Mouse (Mus musculus) 3T3-L1 (cell line): ENCODE measurements around the gene Cyp8b1.

Source experiments
- DNase-seq: peaks from one replicate; pipeline ENCODE4 v3.0.0-alpha.2; 2015; ENCODE audit warnings: low read depth, low spot score

Gene Cyp8b1

GRCm38 (mm10) chr9:121915056-121915455 is 1.0 kb downstream of the Cyp8b1 start:
- no peak for DNase-seq

DNA sequence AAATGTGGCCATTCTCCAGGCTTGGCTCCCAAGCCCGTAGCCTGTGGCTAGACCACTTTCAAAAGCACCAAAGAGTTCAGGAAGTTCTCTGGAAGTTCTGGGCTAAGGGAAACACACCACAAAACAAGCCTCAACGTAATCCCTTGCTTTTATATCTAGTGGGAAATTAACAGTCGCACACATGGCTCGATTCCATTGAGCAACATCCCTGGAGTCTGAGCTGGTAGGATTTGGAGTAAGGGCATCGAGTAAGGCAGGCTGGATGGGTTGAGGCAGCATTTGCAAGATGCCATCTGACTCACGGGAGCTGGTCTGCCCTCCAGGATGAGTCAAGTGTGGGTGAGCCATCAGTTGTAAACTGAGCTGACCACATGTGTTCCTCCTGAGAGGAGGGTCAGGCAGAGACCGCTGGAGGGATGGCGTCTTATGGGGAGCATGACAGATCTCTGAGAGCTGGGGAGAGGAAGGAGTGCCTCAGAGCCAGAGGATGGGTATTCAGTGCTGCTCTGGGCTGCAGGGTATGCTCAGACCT is 1.8 kb downstream of the Cyp8b1 start:
- DNase-seq = peak; percentile 90

GRCm38 (mm10) chr9:121912786-121913185 is 3.3 kb downstream of the Cyp8b1 start:
- DNase-seq = no peak

- no peak for DNase-seq
These were observed 4.9 kb downstream of the Cyp8b1 start for GRCm38 (mm10) chr9:121911196-121911595.

DNA sequence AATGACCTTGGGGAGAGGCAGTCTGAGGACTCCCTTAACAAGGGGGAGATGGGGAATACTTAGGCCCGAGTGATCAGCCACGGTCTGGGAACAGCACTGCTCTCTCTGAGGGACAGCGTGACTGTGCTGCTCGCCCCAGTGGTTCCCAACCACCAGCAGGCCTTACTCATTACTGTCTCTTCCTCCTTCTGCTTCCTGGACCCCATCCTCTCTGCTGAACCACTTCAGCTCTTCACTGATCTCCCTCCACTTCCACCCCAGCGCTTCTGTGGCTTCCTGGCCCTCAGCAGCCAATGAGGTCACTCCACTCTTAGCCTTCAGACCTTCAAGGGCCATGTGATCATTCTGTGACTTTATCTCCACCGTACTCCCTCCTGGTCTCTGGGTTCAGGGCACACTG is 6.5 kb downstream of the Cyp8b1 start:
- DNase-seq = no peak

- no peak for DNase-seq
These were observed 7.8 kb downstream of the Cyp8b1 start for GRCm38 (mm10) chr9:121908321-121908720.

- no peak for DNase-seq
These were observed 8.6 kb downstream of the Cyp8b1 start for GRCm38 (mm10) chr9:121907356-121908070.

- no peak for DNase-seq
These were observed 9.6 kb downstream of the Cyp8b1 start for GRCm38 (mm10) chr9:121906456-121906855.

GRCm38 (mm10) chr9:121905556-121906185 is 10.4 kb downstream of the Cyp8b1 start:
- DNase-seq = no peak

GRCm38 (mm10) chr9:121904946-121905345 is 11.2 kb downstream of the Cyp8b1 start:
- DNase-seq = no peak

DNA sequence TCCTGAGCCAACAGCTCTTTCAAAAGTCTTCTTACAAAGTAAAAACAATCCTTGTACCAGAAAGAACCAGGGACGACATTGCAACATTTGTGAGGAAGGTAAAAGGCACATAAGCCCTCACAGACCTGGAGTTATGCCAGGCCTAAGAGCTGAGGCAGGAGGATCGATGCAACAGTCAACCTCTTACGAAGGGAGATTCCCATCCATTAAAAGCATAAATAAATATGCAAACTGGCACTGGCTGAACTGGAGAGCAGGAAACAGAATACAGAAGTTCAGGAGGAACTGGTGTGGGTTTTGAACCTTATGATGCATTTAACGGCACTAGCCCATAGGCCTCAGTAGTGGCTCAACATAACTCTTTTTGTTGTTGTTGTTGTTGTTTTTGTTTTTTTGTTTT is 11.8 kb downstream of the Cyp8b1 start:
- no peak for DNase-seq

DNA sequence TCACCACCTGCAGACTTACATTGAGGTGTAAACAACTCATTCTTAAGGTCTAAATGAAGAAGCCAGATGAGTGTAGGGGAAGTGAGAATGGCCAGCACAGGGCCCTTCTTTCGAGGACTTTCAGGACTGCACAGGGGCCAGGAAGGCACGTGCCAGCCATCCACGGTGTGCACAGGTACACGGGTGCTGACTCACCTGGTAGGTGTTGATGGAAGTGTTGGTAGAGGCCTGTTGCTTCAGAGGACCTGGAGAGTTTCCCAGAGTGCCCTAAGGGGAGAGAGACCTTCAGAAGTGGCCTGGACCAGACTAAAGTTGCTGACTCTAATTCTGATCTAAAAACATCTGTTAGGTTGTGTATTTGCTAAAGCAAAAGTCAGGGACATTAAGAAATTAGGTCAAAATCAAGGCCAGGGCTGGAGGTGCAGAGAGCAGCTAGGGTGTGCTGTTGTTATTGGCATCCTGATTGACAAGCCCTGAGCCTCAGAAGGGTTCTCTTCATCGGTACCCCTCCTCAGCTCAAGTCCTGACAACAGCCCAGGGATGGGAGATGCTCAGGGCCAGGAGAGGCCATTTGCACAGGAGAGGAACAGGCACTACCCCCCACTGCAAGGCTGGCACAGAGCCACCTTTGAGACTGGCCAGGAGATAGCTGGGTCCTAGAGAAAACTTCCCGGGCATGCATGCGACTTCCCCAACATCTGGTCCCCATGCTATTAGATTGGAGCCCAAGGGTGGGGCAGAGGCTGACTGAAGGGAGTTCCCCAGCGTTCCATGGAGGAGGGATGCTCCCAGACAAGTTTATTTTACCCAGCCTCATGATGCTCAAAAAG is 12.4 kb downstream of the Cyp8b1 start:
- peak; percentile 52 for DNase-seq

DNA sequence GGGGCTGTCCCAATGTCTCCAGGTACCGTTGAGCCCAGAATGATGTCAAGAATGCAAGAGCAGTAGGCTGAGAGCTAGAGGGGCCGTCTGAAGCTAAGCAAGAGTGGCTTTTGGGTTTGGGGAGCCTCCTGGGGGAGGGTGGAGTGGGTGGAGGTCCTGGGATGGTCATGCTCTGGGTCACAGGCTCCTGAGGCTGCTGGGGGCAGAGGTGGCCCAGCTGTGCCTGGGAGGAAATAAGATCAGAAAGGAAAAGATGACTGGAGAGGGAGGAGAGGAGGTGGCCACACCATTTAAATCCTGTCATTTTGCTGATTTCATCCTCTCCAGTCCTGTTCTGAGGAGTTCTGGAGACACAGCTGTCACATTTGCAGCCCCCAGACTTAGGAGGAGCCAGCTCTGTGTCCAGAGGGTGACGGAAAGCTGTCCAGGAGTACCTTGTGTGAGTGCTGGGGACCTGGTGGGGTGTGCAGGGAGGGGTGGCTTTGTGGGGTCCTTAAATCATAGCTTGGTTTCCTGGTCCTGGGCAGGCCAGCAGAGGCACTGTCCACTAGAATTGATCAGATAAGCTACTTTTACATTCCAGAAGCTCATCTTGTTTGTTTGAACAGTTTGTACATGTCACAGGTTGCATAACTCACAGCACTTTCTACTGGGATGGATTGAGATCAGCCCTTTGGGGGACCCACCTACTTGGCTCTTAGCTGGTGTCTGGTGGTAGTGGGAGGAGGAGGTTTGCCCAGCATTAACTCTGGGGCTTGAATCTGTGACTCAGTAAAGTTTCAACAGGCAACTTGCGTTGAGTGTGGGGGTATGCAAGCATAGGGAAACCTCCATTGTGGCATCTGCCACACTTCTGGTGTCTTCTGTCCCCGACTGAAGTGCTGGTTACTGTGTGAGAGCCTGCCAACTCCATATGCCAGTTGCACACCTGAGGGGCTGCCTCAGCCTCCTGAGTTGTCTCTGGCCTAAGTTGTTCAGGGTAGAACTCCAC is 14.1 kb downstream of the Cyp8b1 start:
- DNase-seq = no peak

- no peak for DNase-seq
These were observed 15.7 kb downstream of the Cyp8b1 start for GRCm38 (mm10) chr9:121900282-121900855.

DNA sequence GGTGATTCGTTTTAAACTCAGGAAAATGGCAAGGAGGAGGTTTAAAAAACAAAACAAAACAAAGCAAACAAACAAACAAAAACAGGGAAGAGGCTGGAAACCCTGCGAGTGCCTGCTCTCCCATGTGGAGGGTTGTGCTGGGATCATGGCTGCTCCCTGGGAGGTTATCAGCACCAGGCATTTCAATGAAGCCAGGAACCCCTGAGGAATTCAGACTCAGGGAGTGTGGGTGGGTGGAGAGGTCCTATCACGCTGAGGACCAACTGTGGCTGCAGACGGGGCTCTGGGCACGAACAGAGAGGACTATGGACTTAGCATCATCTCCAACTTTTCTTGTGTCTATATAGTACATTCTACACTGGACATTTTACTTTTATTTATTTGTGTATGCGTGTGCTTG is 16.8 kb downstream of the Cyp8b1 start:
- DNase-seq = no peak

DNA sequence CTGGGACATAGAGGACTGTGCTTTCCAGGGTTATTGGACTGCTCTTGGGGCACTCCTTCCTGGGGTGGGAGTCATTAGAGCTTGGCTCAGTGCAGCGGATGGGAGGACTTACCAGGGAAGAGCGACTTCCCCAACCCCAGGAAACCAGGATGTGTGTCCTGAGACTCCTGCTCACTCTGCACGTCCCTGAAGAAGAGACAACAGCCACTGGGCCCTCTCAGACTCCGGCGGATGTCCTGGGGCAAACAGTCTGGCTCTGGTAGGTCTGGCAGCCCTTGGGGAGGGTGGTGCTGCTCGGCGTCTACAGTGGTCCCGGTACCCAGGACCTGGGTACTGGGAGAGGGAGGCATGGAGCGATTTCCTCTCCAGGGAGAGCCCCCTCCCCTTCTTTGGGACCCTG is 17.9 kb downstream of the Cyp8b1 start, which contains the start of gene Ackr2:
Ackr2 (plus strand) TSS at position 111 of the 400 bp plus-strand sequence.
- no peak for DNase-seq

- DNase-seq = no peak
These were observed 19.3 kb downstream of the Cyp8b1 start for GRCm38 (mm10) chr9:121896820-121897219.

DNA sequence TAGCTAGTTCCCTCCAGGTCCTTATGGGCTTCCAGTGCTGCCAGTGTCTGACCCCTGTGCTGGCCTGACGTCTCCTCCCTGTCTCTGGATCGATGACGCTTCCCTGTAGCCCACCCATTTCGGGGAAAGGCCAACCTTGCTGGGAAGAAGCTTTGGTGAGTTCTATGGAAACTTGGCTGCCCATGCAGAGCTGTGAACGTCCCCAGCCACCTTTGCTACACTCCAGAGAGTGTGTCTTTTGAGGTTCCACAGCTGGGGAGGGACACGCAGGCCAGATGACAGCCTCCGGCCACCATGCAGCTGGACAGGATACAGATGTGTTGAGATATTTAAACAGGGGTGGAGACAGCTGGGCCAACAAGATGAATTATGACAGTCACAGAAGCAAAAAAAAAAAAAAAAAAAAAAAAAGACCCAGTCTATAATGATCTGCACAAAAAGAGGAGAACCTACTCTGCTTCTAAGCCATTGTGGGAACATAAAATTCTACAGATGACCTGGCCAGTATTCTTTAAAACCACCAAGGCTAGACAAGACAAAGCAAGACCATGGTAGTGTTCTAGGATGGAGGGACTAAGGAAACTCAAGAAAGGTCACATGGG is 20.6 kb downstream of the Cyp8b1 start:
- no peak for DNase-seq

DNA sequence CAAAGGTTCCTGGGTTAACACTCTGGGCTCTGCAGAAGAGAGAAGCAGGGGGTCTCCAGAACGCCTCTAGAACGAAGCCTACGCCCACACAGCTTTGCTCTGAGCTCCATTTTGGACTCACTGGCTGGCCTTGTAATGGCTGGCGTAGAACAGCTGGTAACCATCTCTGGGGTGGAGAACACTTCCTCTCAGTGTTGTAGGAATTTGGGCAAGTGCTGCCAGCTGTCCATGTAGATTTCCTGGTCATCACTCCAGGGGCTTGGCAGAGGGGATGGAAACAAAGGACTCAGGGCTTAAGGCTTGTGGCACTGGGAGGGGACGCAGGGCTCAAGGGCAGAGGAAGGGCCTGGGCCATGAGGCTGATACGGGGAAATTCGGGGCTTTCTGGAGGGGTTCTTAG is 21.7 kb downstream of the Cyp8b1 start:
- no peak for DNase-seq

DNA sequence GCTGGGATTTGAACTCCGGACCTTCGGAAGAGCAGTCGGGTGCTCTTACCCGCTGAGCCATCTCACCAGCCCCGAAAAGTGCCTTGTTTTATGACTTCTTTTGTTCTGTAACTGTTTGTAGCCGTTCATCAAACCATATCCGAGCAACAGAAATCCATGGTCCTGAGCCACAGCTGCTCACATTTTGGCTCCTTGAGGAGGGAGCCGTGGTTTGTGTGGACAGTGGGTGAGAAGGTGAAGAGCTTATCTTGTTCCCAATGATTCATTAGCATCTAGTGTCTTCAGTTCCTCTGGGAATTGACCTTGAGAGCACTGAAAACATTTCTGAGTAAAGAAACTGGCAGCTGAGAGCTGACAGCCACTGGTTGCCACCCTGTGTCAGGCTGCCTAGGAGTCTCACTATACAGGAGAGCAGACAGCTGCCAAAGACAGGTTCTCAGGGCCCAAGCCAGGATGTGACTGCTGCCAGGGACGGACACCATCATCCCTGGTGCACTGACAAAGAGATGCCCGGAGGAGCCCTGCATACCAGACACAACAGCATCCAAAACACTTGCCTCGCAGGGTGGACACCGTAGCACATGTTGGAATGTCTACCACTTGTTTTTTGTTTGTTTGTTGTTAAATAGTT is 23.9 kb downstream of the Cyp8b1 start:
- peak; percentile 49 for DNase-seq
